Mouse (Mus musculus): ENCODE results near the gene Ajap1. TPM values are rescaled to one million over a fixed set of nuclear protein-coding genes. Genes with fewer than 3 reads are reported as not detected.

Ajap1 gene
- polyA plus RNA-seq, 1 experiment from 2014 or later = 0.65 TPM

- no peaks in the 10 kb centered on the region for H3K9me3 ChIP-seq (ENCODE audit: control insufficient read depth, low read length)
Measured at GRCm38 (mm10) chr4:153358243-153358550, 124.4 kb downstream of the Ajap1 start.

DNA sequence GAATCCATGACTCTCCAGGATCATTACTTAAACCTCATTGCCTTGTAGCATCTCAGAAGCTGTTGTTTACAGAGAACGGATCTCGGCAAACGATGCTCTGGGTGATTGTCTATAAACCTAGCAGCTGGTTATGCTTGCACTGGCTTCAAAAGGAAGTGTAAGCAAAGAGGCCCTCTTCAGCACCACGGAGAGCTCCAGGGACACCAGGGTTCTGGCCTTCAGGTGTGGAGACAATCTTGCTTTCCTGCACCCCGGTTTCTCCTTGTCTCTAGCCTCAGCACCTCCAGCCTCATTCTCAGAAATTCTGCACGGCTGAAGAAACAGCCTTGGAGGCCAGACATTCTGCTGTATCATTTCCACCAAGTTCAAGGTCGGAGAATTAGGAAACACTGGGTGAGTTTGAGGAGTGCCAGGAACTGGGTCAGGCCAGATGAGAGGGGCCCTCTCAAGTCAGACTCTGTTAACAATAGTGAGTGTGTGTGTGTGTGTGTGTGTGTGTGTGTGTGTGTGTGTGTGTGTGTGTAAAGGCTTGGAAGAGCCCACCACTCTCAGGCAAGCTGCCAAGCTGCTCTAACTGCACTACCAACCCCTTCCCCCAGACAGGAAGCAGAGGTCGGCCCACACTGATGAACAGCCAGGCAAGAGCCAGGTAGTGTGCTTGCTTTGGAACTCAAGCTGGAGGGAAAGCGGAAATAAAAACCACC lies 124.9 kb downstream of the Ajap1 start:
- no peak overlapping the region for H3K9ac ChIP-seq (ENCODE audit: low read depth, low read length)
- no peaks in the 10 kb centered on the region for H3K36me3 ChIP-seq (ENCODE audit: control insufficient read depth, insufficient read depth, low read length)
- H3K27me3 ChIP-seq (replicated peaks; ENCODE audit: control insufficient read depth, insufficient read depth, low read length) = no peaks in the 10 kb centered on the region
- ATAC-seq (ENCODE audit: low read depth) = no peak
- no peaks in the 10 kb centered on the region for H3K4me1 ChIP-seq (ENCODE audit: control insufficient read depth, insufficient read depth, low read length)
- H3K27ac ChIP-seq (replicated peaks; ENCODE audit: low read depth, low read length) = no peak overlapping the region
- no peaks in the 10 kb centered on the region for H3K9me3 ChIP-seq (ENCODE audit: control insufficient read depth, low read length)
- H3K4me2 ChIP-seq (ENCODE audit: low read depth, low read length) = no peak overlapping the region
- DNase-seq (ENCODE audit: low spot score) = peak; percentile 82
- WGBS = 43% methylated on average over 9 of the region's 9 CpGs
- H3K4me3 ChIP-seq (ENCODE audit: low read depth, low read length) = no peak overlapping the region

More at GRCm38 (mm10) chr4:153358243-153358550, 124.4 kb downstream of the Ajap1 start:
- Histone ChIP-seq H3K4me1 (ENCODE audit: control insufficient read depth, insufficient read depth, low read length) (no peaks in the 10 kb centered on the region), H3K36me3 (ENCODE audit: control insufficient read depth, insufficient read depth, low read length) (no peaks in the 10 kb centered on the region), H3K27ac (replicated peaks; ENCODE audit: low read depth, low read length) (no peak overlapping the region), H3K4me3 (ENCODE audit: low read depth, low read length) (no peak overlapping the region), H3K4me2 (ENCODE audit: low read depth, low read length) (no peak overlapping the region), H3K27me3 (replicated peaks; ENCODE audit: control insufficient read depth, insufficient read depth, low read length) (no peaks in the 10 kb centered on the region), H3K9ac (ENCODE audit: low read depth, low read length) (no peak overlapping the region)
- ATAC-seq (ENCODE audit: low read depth) (no peak), DNase-seq (ENCODE audit: low spot score) (peak; percentile 57)
- WGBS = 45% methylated on average over 7 of the region's 7 CpGs

GRCm38 (mm10) chr4:153356236-153356635 lies 126.4 kb downstream of the Ajap1 start:
- Histone ChIP-seq H3K4me1 (ENCODE audit: control insufficient read depth, insufficient read depth, low read length) (no peaks in the 10 kb centered on the region), H3K27me3 (replicated peaks; ENCODE audit: control insufficient read depth, insufficient read depth, low read length) (no peaks in the 10 kb centered on the region), H3K4me2 (ENCODE audit: low read depth, low read length) (no peak overlapping the region), H3K4me3 (ENCODE audit: low read depth, low read length) (no peak overlapping the region), H3K36me3 (ENCODE audit: control insufficient read depth, insufficient read depth, low read length) (no peaks in the 10 kb centered on the region), H3K9me3 (ENCODE audit: control insufficient read depth, low read length) (no peaks in the 10 kb centered on the region), H3K27ac (replicated peaks; ENCODE audit: low read depth, low read length) (no peak overlapping the region), H3K9ac (ENCODE audit: low read depth, low read length) (no peak overlapping the region)
- 94% methylated on average over 4 of the region's 4 CpGs for WGBS
- ATAC-seq (ENCODE audit: low read depth) = no peak
- DNase-seq (ENCODE audit: low spot score) = no peak

- Histone ChIP-seq H3K36me3 (ENCODE audit: control insufficient read depth, insufficient read depth, low read length) (no peaks in the 10 kb centered on the region), H3K4me1 (ENCODE audit: control insufficient read depth, insufficient read depth, low read length) (no peaks in the 10 kb centered on the region), H3K27ac (replicated peaks; ENCODE audit: low read depth, low read length) (no peak overlapping the region), H3K4me2 (ENCODE audit: low read depth, low read length) (no peak overlapping the region), H3K9ac (ENCODE audit: low read depth, low read length) (no peak overlapping the region), H3K27me3 (replicated peaks; ENCODE audit: control insufficient read depth, insufficient read depth, low read length) (no peaks in the 10 kb centered on the region), H3K9me3 (ENCODE audit: control insufficient read depth, low read length) (peaks cover 8% of the 10 kb centered on the region; the same call in 1 of the 2 replicates), H3K4me3 (ENCODE audit: low read depth, low read length) (no peak overlapping the region)
- 97% methylated on average over 3 of the region's 3 CpGs for WGBS
- ATAC-seq (ENCODE audit: low read depth) = no peak
- DNase-seq (ENCODE audit: low spot score) = no peak
Measured at GRCm38 (mm10) chr4:153344999-153345398, 137.6 kb downstream of the Ajap1 start.

- Histone ChIP-seq H3K9ac (ENCODE audit: low read depth, low read length) (no peak overlapping the region), H3K36me3 (ENCODE audit: control insufficient read depth, insufficient read depth, low read length) (no peaks in the 10 kb centered on the region), H3K27me3 (replicated peaks; ENCODE audit: control insufficient read depth, insufficient read depth, low read length) (no peaks in the 10 kb centered on the region), H3K4me1 (ENCODE audit: control insufficient read depth, insufficient read depth, low read length) (no peaks in the 10 kb centered on the region), H3K27ac (replicated peaks; ENCODE audit: low read depth, low read length) (no peak overlapping the region), H3K4me2 (ENCODE audit: low read depth, low read length) (no peak overlapping the region), H3K4me3 (ENCODE audit: low read depth, low read length) (no peak overlapping the region), H3K9me3 (ENCODE audit: control insufficient read depth, low read length) (peaks cover 4% of the 10 kb centered on the region; the same call in 1 of the 2 replicates)
- DNase-seq (ENCODE audit: low spot score) = no peak
- no peak for ATAC-seq (ENCODE audit: low read depth)
Measured at GRCm38 (mm10) chr4:153340887-153341286, 141.7 kb downstream of the Ajap1 start.

- Histone ChIP-seq H3K4me3 (ENCODE audit: low read depth, low read length) (no peak overlapping the region), H3K4me1 (ENCODE audit: control insufficient read depth, insufficient read depth, low read length) (no peaks in the 10 kb centered on the region), H3K27ac (replicated peaks; ENCODE audit: low read depth, low read length) (no peak overlapping the region), H3K9me3 (ENCODE audit: control insufficient read depth, low read length) (no peaks in the 10 kb centered on the region), H3K4me2 (ENCODE audit: low read depth, low read length) (no peak overlapping the region), H3K27me3 (replicated peaks; ENCODE audit: control insufficient read depth, insufficient read depth, low read length) (no peaks in the 10 kb centered on the region), H3K9ac (ENCODE audit: low read depth, low read length) (no peak overlapping the region), H3K36me3 (ENCODE audit: control insufficient read depth, insufficient read depth, low read length) (no peaks in the 10 kb centered on the region)
- DNase-seq (ENCODE audit: low spot score) = peak; percentile 22
- no peak for ATAC-seq (ENCODE audit: low read depth)
- 70% methylated on average over 15 of the region's 15 CpGs for WGBS
Measured at GRCm38 (mm10) chr4:153335301-153335799, 147.3 kb downstream of the Ajap1 start.

DNA sequence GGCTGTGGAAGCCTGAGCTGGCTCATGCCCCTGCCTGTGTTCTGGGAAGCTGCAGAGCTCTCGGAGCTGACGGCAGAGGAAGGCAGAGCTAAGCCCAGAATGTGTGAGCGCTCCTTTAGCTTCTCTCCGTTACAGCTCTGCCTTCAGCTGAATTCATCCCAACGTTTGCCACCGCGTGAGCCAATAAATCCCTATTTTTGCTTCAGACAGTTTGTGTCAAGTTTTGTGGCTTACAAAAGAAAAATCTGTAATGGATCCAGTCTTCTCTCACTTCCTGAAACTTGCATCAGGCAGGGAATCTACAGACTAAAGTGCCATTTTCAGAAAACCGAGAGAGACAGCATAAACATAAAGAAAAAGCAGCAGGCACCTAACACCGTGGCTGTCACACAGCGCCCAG lies 154.8 kb downstream of the Ajap1 start:
- Histone ChIP-seq H3K27me3 (replicated peaks; ENCODE audit: control insufficient read depth, insufficient read depth, low read length) (no peaks in the 10 kb centered on the region), H3K9ac (ENCODE audit: low read depth, low read length) (no peak overlapping the region), H3K4me1 (ENCODE audit: control insufficient read depth, insufficient read depth, low read length) (no peaks in the 10 kb centered on the region; the same call in 1 of the 2 replicates), H3K9me3 (ENCODE audit: control insufficient read depth, low read length) (no peaks in the 10 kb centered on the region), H3K36me3 (ENCODE audit: control insufficient read depth, insufficient read depth, low read length) (no peaks in the 10 kb centered on the region), H3K4me2 (ENCODE audit: low read depth, low read length) (no peak overlapping the region), H3K27ac (replicated peaks; ENCODE audit: low read depth, low read length) (no peak overlapping the region), H3K4me3 (ENCODE audit: low read depth, low read length) (no peak overlapping the region)
- WGBS = 58% methylated on average over 10 of the region's 10 CpGs
- no peak for DNase-seq (ENCODE audit: low spot score)
- ATAC-seq (ENCODE audit: low read depth) = no peak
